Mouse (Mus musculus) liver, adult 2 months (tissue): ENCODE data around the gene Adora2a.

Experiments used
- CTCF ChIP-seq: fragments of 200-500 bp; IDR thresholded peaks from 2 replicates; pipeline ENCODE4 v1.5.1; 2011; ENCODE audit warnings: low read depth, low read length, control low read depth
- POLR2A ChIP-seq: fragments of 200-500 bp; IDR thresholded peaks from 2 replicates; pipeline ENCODE4 v1.6.1; 2011; ENCODE audit warnings: low read length, control low read depth; ENCODE audit not compliant: insufficient read depth; ENCODE audit errors: extremely low read depth

- TF ChIP-seq CTCF, result no peak
- TF ChIP-seq POLR2A, result no peak
Observed at GRCm38 (mm10) chr10:75302536-75302935, 14.1 kb upstream of the Adora2a start.
